Mouse (Mus musculus): ENCODE data around the gene Abca7.

GRCm38 (mm10) chr10:79994397-79995115 is 1.7 kb upstream of the Abca7 start:
- TF ChIP-seq EP300 (IDR thresholded peaks at IDR 0.05; ENCODE audit: low read depth) (no peak), CTCF (IDR thresholded peaks at IDR 0.05; ENCODE audit: low read depth) (no peak)
